Mouse (Mus musculus) lung, postnatal 0 days (tissue): Measurements from ENCODE around the gene BC049352. TPM values are rescaled to one million over a fixed set of nuclear protein-coding genes. Genes with fewer than 3 reads are reported as not detected.

Experiments
- ATAC-seq: fragments of 200-750 bp; cut with Nextera tagmentation; 2 replicates; pipeline ENCODE4 v1.8.0; 2017; ENCODE audit warnings: moderate library complexity
- DNase-seq: peaks from one replicate; pipeline ENCODE4 v3.0.0-alpha.2; 2016; ENCODE audit warnings: low spot score
- H3K27ac ChIP-seq: fragments of 300-500 bp; sonication (generic); 2 replicates; pipeline ENCODE4 v1.5.1; 2014; ENCODE audit warnings: antibody characterized with exemption, mild to moderate bottlenecking, low read length, mixed read lengths
- H3K27me3 ChIP-seq: fragments of 300-500 bp; sonication (generic); replicated peaks from 2 replicates; pipeline ENCODE4 v1.6.1; 2014; ENCODE audit warnings: low read length, mixed read lengths; ENCODE audit not compliant: insufficient read depth
- H3K36me3 ChIP-seq: fragments of 300-500 bp; sonication (generic); 2 replicates; pipeline ENCODE4 v1.6.1; 2014; ENCODE audit warnings: low read length, mixed read lengths; ENCODE audit not compliant: insufficient read depth
- H3K4me1 ChIP-seq: fragments of 300-500 bp; sonication (generic); 2 replicates; pipeline ENCODE4 v1.6.1; 2014; ENCODE audit warnings: antibody characterized with exemption, low read depth, low read length, mixed read lengths; ENCODE audit not compliant: insufficient read depth
- H3K4me2 ChIP-seq: fragments of 300-500 bp; sonication (generic); replicated peaks from 2 replicates; pipeline ENCODE4 v1.6.1; 2014; ENCODE audit warnings: low read depth, mild to moderate bottlenecking, low read length, moderate library complexity, mixed read lengths
- H3K4me3 ChIP-seq: fragments of 300-500 bp; sonication (generic); 2 replicates; pipeline ENCODE4 v1.5.1; 2014; ENCODE audit warnings: low read depth, low read length
- H3K9ac ChIP-seq: fragments of 300-500 bp; sonication (generic); replicated peaks from 2 replicates; pipeline ENCODE4 v1.6.1; 2014; ENCODE audit warnings: low read depth, mild to moderate bottlenecking
- H3K9me3 ChIP-seq: fragments of 300-500 bp; sonication (generic); 2 replicates; pipeline ENCODE4 v1.6.1; 2016; ENCODE audit warnings: low read length, mixed read lengths
- CTCF ChIP-seq: IDR thresholded peaks from 2 replicates; pipeline ENCODE4 v1.5.1; 2016; ENCODE audit warnings: antibody characterized with exemption, mild to moderate bottlenecking
- EP300 ChIP-seq: IDR thresholded peaks from 2 replicates; pipeline ENCODE4 v1.6.1; 2016; ENCODE audit warnings: antibody characterized with exemption, mild to moderate bottlenecking, control low read depth
- WGBS: fragments of 180-500 bp; shearing (Covaris S2); extraction: QIAGEN DNeasy Blood & Tissue Kit; methylation state at CpG from one replicate; pipeline ENCODE4 v1.1.7; 2014; 5-methylcytosine and 5-hydroxymethylcytosine counted together
- microRNA-seq: library from miRNA; unstranded; fragments of <30 nt; microRNA quantifications from one replicate; pipeline ENCODE4, GENCODE M21; 2016
- polyA plus RNA-seq: library from polyadenylated mRNA; unstranded; fragments of >200 nt; fragmentation: Nextera tagmentation; extraction: Ambion mirVana; gene quantifications from 2 replicates; pipeline ENCODE4 v1.2.1, GENCODE M21; 2015

Gene BC049352
- polyA plus RNA-seq, 1 experiment from 2014 or later = 0.11 TPM

- TF ChIP-seq EP300 (no peak), CTCF (peak; percentile 76)
- Histone ChIP-seq H3K9ac (no peak overlapping the region), H3K4me3 (no peak overlapping the region), H3K36me3 (no peaks in the 10 kb centered on the region), H3K27ac (no peak overlapping the region), H3K4me2 (no peak overlapping the region), H3K9me3 (no peaks in the 10 kb centered on the region), H3K27me3 (no peaks in the 10 kb centered on the region), H3K4me1 (no peaks in the 10 kb centered on the region)
- DNase-seq (peak; percentile 43), ATAC-seq (no peak)
- WGBS = 79% methylated on average over 11 of the region's 11 CpGs
Measured at GRCm38 (mm10) chr9:45299231-45300006, 117.6 kb downstream of the BC049352 start.

Small RNAs within 50 kb of the gene (microRNA-seq; reads per million reads assigned to microRNA genes)
- gene Mir7086 = not detected

Other genes with a start within 250 kb of the BC049352 start
- 12.9 and 13.2 TPM in 2 replicates for gene Ube4a, start 216.4 kb upstream of the BC049352 start, polyA plus RNA-seq
- gene Cd3g, start 201.6 kb upstream of the BC049352 start, polyA plus RNA-seq = 0.63 and 1.1 TPM in 2 replicates
- gene Cd3d, start 200.2 kb upstream of the BC049352 start, polyA plus RNA-seq = 0.38 and 0.39 TPM in 2 replicates
- gene Cd3e, start 172.4 kb upstream of the BC049352 start, polyA plus RNA-seq = 0.18 and 0.27 TPM in 2 replicates
- gene Mpzl2, start 142.2 kb upstream of the BC049352 start, polyA plus RNA-seq = 4.2 and 4.3 TPM in 2 replicates
- gene Mpzl3, start 126.8 kb upstream of the BC049352 start, polyA plus RNA-seq = 2.0 and 2.2 TPM in 2 replicates
- gene Jaml, start 102.8 kb upstream of the BC049352 start, polyA plus RNA-seq = 2.1 and 3.3 TPM in 2 replicates
- gene Scn2b, start 64.2 kb upstream of the BC049352 start, polyA plus RNA-seq = 0.27 and 0.49 TPM in 2 replicates
- gene Scn4b, start 43.6 kb upstream of the BC049352 start, polyA plus RNA-seq = 0.13 TPM in 2 replicates
- 14.4 and 17.9 TPM in 2 replicates for gene Tmprss4, start 22.1 kb downstream of the BC049352 start, polyA plus RNA-seq
- 2.1 and 2.6 TPM in 2 replicates for gene Il10ra, start 87.1 kb downstream of the BC049352 start, polyA plus RNA-seq
- 0.83 and 0.86 TPM in 2 replicates for gene Tmprss13, start 137.1 kb downstream of the BC049352 start, polyA plus RNA-seq
- gene Fxyd6, start 188.2 kb downstream of the BC049352 start, polyA plus RNA-seq = 13.4 and 13.5 TPM in 2 replicates
- gene Fxyd2, start 217.7 kb downstream of the BC049352 start, polyA plus RNA-seq = 1.2 and 1.5 TPM in 2 replicates
- 0.16 and 0.19 TPM in 2 replicates for gene Dscaml1, start 244.6 kb downstream of the BC049352 start, polyA plus RNA-seq